Mouse (Mus musculus): ENCODE measurements around the gene Slc38a4.

- no peak for TF ChIP-seq UBTF (IDR thresholded peaks at IDR 0.05; ENCODE audit: low read depth, low read length)
- no peak for TF ChIP-seq ZC3H11A (IDR thresholded peaks at IDR 0.05; ENCODE audit: low read depth, low read length)
- TF ChIP-seq CHD2 (IDR thresholded peaks at IDR 0.05; ENCODE audit: low read length) = no peak
- TF ChIP-seq POLR2A (IDR thresholded peaks at IDR 0.05; ENCODE audit: low read depth, low read length) = no peak
- no peak for TF ChIP-seq E2F4 (IDR thresholded peaks at IDR 0.05; ENCODE audit: insufficient replicate concordance, low read depth, low read length)
Measured at GRCm38 (mm10) chr15:97060102-97060501, 4.3 kb upstream of the Slc38a4 start.
